Mouse (Mus musculus) forelimb bud, embryonic 11.5 days (tissue): ENCODE data around the gene Pik3ip1.

Experiments used
- DNase-seq: peaks from one replicate; pipeline ENCODE4 v3.0.0-alpha.2; 2012; ENCODE audit warnings: low read depth, low spot score

The Pik3ip1 gene

GRCm38 (mm10) chr11:3337173-3337955 lies 7.2 kb downstream of the Pik3ip1 start:
- DNase-seq, result no peak

DNA sequence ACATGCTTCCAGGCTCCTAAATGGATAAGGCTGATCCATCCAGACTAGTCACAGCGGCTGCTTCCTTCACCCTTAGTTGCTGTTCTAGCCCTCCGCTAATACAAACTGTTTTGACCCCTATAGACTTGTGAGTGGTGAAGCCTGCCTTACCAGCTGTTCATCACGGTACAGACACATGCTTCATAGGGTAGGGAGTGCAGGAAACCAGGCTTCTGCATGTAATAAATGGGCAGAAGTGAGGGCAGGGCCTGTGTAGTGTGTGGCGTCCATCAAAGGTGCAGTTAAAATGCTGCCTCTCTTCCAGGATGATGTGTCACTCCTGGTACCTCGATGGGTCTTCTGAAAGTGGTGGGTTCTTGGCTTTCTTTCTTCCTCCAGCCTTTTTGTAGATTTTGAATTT lies 7.8 kb downstream of the Pik3ip1 start:
- DNase-seq, result no peak

DNA sequence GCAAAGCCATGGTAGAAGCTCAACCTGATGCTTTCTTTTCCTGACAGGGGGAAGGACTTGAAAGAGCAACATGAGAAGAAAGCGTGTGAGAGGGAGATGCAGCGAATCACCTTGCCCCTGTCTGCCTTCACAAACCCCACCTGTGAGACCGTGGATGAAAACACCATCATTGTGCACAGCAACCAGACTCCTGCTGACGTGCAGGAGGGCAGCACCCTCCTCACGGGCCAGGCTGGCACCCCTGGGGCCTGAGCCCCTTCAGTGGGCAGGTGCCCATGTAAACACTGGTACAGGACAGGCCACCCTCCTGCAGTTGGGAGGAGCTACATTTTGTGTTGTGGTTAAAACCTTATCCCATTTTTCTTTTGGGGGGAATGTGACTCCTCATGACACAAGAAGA lies 11.3 kb downstream of the Pik3ip1 start:
- no peak for DNase-seq

GRCm38 (mm10) chr11:3344916-3345315 lies 14.7 kb downstream of the Pik3ip1 start:
- DNase-seq, result no peak

DNA sequence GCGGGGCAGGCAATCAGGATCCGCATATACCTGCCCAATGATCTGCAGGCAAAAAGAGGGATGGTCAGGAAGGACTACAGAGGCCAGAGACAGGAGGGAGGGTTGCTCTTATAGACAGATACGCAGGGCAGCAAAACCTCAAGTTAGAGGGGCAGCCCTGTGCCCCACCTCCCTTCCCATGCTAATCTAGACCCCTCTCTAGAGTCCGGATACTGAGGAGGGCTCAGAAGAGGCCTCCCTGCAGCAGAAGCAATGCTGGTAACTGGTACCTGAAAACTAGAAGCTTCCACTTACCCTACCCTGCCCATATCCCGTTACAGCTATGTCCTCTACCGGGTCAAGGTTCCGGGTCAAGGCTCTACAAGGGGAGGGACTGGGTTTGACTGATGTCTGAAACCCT lies 16.1 kb downstream of the Pik3ip1 start:
- no peak for DNase-seq

GRCm38 (mm10) chr11:3347091-3347834 lies 17.1 kb downstream of the Pik3ip1 start:
- DNase-seq, result peak; percentile 88

GRCm38 (mm10) chr11:3347835-3348195 lies 17.6 kb downstream of the Pik3ip1 start:
- DNase-seq, result no peak

- DNase-seq, result no peak
Measured at GRCm38 (mm10) chr11:3348576-3349342, 18.6 kb downstream of the Pik3ip1 start.

DNA sequence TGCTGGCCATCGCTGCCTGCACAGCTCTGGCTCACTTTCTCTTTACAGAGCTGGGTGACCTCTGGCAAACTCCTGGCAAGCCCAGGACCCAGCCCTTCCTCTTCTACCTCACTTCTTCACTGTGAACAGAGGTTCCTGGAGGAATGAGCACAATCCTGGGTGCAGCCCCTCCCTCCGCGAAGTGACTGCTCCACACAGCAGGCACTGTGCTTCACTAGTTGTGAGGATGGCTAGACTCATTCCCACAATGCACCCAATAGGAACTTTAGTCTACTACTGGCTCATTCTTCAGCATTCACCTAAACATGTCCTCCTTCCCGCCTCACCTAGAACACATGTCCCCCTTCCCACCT lies 19.1 kb downstream of the Pik3ip1 start:
- no peak for DNase-seq

- no peak for DNase-seq
Measured at GRCm38 (mm10) chr11:3352131-3352530, 21.9 kb downstream of the Pik3ip1 start.

DNA sequence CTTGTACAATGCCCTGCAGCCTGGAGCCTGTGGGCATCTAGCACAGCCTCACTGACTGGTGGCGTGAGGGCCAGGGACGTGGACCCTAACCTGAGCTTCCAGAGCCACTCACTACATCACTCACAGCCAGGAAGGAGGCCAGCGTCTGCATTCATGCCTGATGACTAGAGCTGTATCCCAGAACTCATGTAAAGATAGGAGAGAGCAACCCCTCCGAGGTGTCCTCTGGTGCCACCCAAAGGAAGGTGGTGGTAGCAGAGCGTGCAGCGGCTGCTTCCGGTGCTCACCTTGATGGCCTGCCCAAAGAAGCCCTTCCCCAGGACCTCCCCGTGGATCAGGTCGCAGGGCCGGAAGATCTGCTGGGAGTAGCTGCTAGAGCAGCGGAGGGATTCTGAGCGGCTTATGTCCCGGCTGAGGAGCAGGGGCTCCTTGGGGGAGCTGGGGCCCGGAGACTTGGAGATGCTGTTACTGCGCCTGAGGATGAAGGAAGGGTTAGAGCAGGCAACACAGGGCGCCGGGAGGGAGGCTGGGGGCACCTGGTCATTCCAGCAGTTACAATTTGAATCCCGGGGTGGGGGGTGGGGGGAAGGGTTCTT lies 22.9 kb downstream of the Pik3ip1 start:
- no peak for DNase-seq

GRCm38 (mm10) chr11:3362854-3363253 lies 32.7 kb downstream of the Pik3ip1 start:
- no peak for DNase-seq

GRCm38 (mm10) chr11:3366411-3366810 lies 36.2 kb downstream of the Pik3ip1 start:
- no peak for DNase-seq

GRCm38 (mm10) chr11:3368983-3369382 lies 38.8 kb downstream of the Pik3ip1 start:
- no peak for DNase-seq

GRCm38 (mm10) chr11:3369449-3369848 lies 39.2 kb downstream of the Pik3ip1 start:
- DNase-seq, result no peak

- DNase-seq, result no peak
Measured at GRCm38 (mm10) chr11:3370162-3370561, 40.0 kb downstream of the Pik3ip1 start.

GRCm38 (mm10) chr11:3370928-3371598 lies 40.9 kb downstream of the Pik3ip1 start:
- DNase-seq, result peak; percentile 88

GRCm38 (mm10) chr11:3371599-3372295 lies 41.5 kb downstream of the Pik3ip1 start:
- DNase-seq, result no peak

DNA sequence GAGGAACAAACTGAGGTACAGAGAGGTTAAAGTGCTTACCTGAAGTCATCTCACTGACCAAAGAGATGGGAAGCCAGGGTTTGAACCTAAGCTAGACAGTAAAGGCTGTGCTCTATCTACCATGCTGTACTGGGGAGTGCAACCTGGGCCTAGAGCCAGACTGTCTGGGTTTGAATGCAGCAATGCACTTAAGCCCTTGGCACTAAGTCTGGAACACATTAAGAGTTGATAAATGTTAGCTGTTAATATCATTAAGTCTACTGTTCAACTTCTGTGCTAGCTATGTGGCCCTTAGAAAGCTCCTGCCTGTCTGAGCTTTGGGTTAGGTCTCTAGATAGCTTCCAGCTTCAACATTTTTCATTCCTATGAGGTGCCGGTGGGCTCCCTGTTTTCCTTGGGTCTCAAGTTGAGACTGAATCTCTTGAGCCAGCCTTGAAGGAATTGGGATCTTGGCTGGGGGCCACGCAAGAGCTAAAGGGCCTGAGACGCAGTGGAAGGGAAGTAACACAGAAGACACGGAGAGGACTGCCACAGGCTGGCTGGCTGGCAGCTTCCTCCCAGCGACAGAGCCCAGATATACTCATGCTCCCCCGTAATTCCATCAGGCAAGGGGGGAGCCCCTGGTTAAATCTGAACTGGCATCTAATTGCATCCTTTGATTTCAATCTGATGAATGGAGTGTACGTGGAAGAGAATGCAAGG lies 43.5 kb downstream of the Pik3ip1 start:
- peak; percentile 26 for DNase-seq

DNA sequence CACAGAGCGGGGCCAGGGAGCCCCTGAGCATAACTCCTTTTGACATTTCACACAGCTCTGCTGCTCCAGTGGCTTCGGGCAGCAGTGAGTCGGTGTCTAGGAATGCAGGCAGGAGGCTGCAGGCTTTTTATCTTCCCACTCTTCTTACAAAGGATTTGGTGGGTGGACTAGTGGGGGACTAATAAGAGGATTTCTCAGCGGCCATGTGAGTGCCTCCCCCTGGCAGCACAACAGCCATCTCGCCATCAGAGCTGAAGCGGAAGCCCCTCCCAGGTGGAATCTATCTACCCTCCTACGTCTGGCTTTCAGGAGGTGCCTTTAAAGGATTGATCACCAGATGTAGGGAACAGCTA lies 44.1 kb downstream of the Pik3ip1 start:
- DNase-seq, result peak; percentile 65
